Mouse (Mus musculus): ENCODE measurements around the gene Eras. TPM values are rescaled to one million over a fixed set of nuclear protein-coding genes. Genes with fewer than 3 reads are reported as not detected.

Eras gene
- not detected for total RNA-seq (2023)

GRCm38 (mm10) chrX:7928270-7928790 is at the start of gene Eras:
Eras (minus strand) TSS chrX:7928607.

GRCm38 (mm10) chrX:7977892-7978291 is 49.5 kb upstream of the Eras start, which contains the start of gene Gata1:
Gata1 (minus strand) TSS chrX:7978071.

GRCm38 (mm10) chrX:7947108-7947899 is 18.9 kb upstream of the Eras start, which contains the start of gene Hdac6:
Hdac6 (minus strand) TSS chrX:7947889.

GRCm38 (mm10) chrX:7919601-7920383 is 8.6 kb downstream of the Eras start, which contains the start of gene Pcsk1n:
Pcsk1n (plus strand) TSS chrX:7919822.

GRCm38 (mm10) chrX:7909242-7909641 is 19.2 kb downstream of the Eras start, which contains the start of gene Gm10490:
Gm10490 (plus strand) TSS chrX:7909542.

GRCm38 (mm10) chrX:7907735-7908134 is 20.7 kb downstream of the Eras start, which contains the start of gene Gm10491:
Gm10491 (minus strand) TSS chrX:7907835.

GRCm38 (mm10) chrX:7898880-7899874 is 29.2 kb downstream of the Eras start, which contains the start of the genes Pqbp1 and Timm17b:
Pqbp1 (minus strand) TSS chrX:7899269.
Timm17b (plus strand) TSS chrX:7899357.

GRCm38 (mm10) chrX:7883841-7884567 is 44.4 kb downstream of the Eras start, which contains the start of gene Slc35a2:
Slc35a2 (plus strand) TSS chrX:7884028.

GRCm38 (mm10) chrX:7878007-7878419 is 50.4 kb downstream of the Eras start, which contains the start of gene Pim2:
Pim2 (plus strand) TSS chrX:7878262.

Other genes with a start within 250 kb of the Eras start
- gene Magix, start 247.4 kb downstream of the Eras start, total RNA-seq (2023): not detected
- gene Gpkow, start 231.5 kb downstream of the Eras start, total RNA-seq (2023): 49.5 TPM
- gene Wdr45, start 214.3 kb downstream of the Eras start, total RNA-seq (2023): 111 TPM
- not detected for gene Gm45208, start 206.4 kb downstream of the Eras start, total RNA-seq (2023)
- gene Praf2, start 200.2 kb downstream of the Eras start, total RNA-seq (2023): 17.0 TPM
- gene Ccdc120, start 177.7 kb downstream of the Eras start, total RNA-seq (2023): not detected
- 22.2 TPM for gene Tfe3, start 166.0 kb downstream of the Eras start, total RNA-seq (2023)
- gene Gripap1, start 138.8 kb downstream of the Eras start, total RNA-seq (2023): 175 TPM
- 0.80 TPM for gene Kcnd1, start 106.3 kb downstream of the Eras start, total RNA-seq (2023)
- 214 TPM for gene Otud5, start 87.2 kb downstream of the Eras start, total RNA-seq (2023)
- gene Pim2, start 50.3 kb downstream of the Eras start, total RNA-seq (2023): 121 TPM
- gene Slc35a2, start 44.6 kb downstream of the Eras start, total RNA-seq (2023): 38.3 TPM
- 68.3 TPM for gene Pqbp1, start 29.3 kb downstream of the Eras start, total RNA-seq (2023)
- gene Timm17b, start 29.2 kb downstream of the Eras start, total RNA-seq (2023): 31.9 TPM
- not detected for gene Gm10491, start 20.8 kb downstream of the Eras start, total RNA-seq (2023)
- gene Gm10490, start 19.1 kb downstream of the Eras start, total RNA-seq (2023): not detected
- gene Pcsk1n, start 8.8 kb downstream of the Eras start, total RNA-seq (2023): not detected
- gene Hdac6, start 19.3 kb upstream of the Eras start, total RNA-seq (2023): 11.2 TPM
- 0.61 TPM for gene Gata1, start 49.5 kb upstream of the Eras start, total RNA-seq (2023)
- gene Glod5, start 89.9 kb upstream of the Eras start, total RNA-seq (2023): not detected
- 32.6 TPM for gene Suv39h1, start 146.2 kb upstream of the Eras start, total RNA-seq (2023)
- gene Was, start 161.9 kb upstream of the Eras start, total RNA-seq (2023): 100 TPM
- gene Wdr13, start 204.3 kb upstream of the Eras start, total RNA-seq (2023): 44.8 TPM
- 531 TPM for gene Rbm3, start 217.3 kb upstream of the Eras start, total RNA-seq (2023)
- gene Tbc1d25, start 247.6 kb upstream of the Eras start, total RNA-seq (2023): 16.1 TPM

Measured in CD8-positive naive resting alpha-beta T cell, adult 57 days (primary cell).